Mouse (Mus musculus) ES-E14 (cell line): ENCODE data around the gene Bpifb3. TPM values are rescaled to one million over a fixed set of nuclear protein-coding genes. Genes with fewer than 3 reads are reported as not detected.
A peak's percentile ranks its signal among the peaks of the same experiment; 100 is the strongest.

ENCODE experiments used
- DNase-seq: peaks from one replicate; pipeline ENCODE4 v3.0.0-alpha.2; 2013; ENCODE audit warnings: low read depth, low spot score
- H3K27ac ChIP-seq: 2 replicates; pipeline ENCODE4 v1.5.1; 2012; ENCODE audit warnings: low read depth, mild to moderate bottlenecking, low read length, moderate library complexity, mixed read lengths; ENCODE audit not compliant: poor library complexity, insufficient read depth, severe bottlenecking
- H3K36me3 ChIP-seq: 2 replicates; pipeline ENCODE4 v1.6.1; 2012; ENCODE audit warnings: mild to moderate bottlenecking, low read length, moderate library complexity, mixed read lengths; ENCODE audit not compliant: control insufficient read depth, poor library complexity, insufficient read depth, severe bottlenecking
- H3K4me1 ChIP-seq, 2 experiments: fragments of 150-350 bp in 1 of 2; sonication (generic) in 1 of 2; 2 replicates each; pipeline ENCODE4 v1.6.1; 2012; ENCODE audit warnings: low read length in 2 of 2, mild to moderate bottlenecking in 1 of 2, mixed read lengths in 1 of 2; ENCODE audit not compliant: control insufficient read depth in 2 of 2, insufficient read depth in 2 of 2, poor library complexity in 1 of 2
- H3K4me3 ChIP-seq, 2 experiments: fragments of 150-350 bp in 1 of 2; sonication (generic) in 1 of 2; 2 replicates each; pipeline ENCODE4 v1.5.1; 2012; ENCODE audit warnings: low read length in 2 of 2, low read depth in 1 of 2, mild to moderate bottlenecking in 1 of 2, mixed read lengths in 1 of 2; ENCODE audit not compliant: insufficient read depth in 1 of 2, poor library complexity in 1 of 2, severe bottlenecking in 1 of 2
- H3K9ac ChIP-seq: 2 replicates; pipeline ENCODE4 v1.6.1; 2012; ENCODE audit warnings: low read depth, mild to moderate bottlenecking, low read length, mixed read lengths; ENCODE audit not compliant: poor library complexity, insufficient read depth, severe bottlenecking
- H3K9me3 ChIP-seq: fragments of 150-350 bp; sonication (generic); 2 replicates; pipeline ENCODE4 v1.6.1; 2012; ENCODE audit warnings: low read depth, mild to moderate bottlenecking, low read length; ENCODE audit not compliant: control insufficient read depth, insufficient read depth
- CHD2 ChIP-seq: IDR thresholded peaks from 2 replicates; pipeline ENCODE4 v1.6.1; 2014; ENCODE audit warnings: mild to moderate bottlenecking, low read depth, low read length, inconsistent platforms
- HCFC1 ChIP-seq: IDR thresholded peaks from 2 replicates; pipeline ENCODE4 v1.6.1; 2012; ENCODE audit warnings: low read length, inconsistent platforms, borderline replicate concordance; ENCODE audit not compliant: insufficient read depth
- MAFK ChIP-seq: IDR thresholded peaks from 2 replicates; pipeline ENCODE4 v1.6.1; 2014; ENCODE audit warnings: mild to moderate bottlenecking, low read depth, low read length, inconsistent platforms; ENCODE audit not compliant: insufficient read depth
- ZC3H11A ChIP-seq: IDR thresholded peaks from 2 replicates; pipeline ENCODE4 v1.6.1; 2012; ENCODE audit warnings: low read depth, mild to moderate bottlenecking, inconsistent platforms, low read length, borderline replicate concordance
- ZNF384 ChIP-seq: IDR thresholded peaks from 2 replicates; pipeline ENCODE4 v1.6.1; 2012; ENCODE audit warnings: low read depth, low read length, inconsistent platforms
- in situ Hi-C, 2 experiments: fragments of 600-800 bp; cut with MboI; formaldehyde crosslinking; loops; one replicate each; pipeline ENCODE4 v1.15.1; 2025; ENCODE audit warnings: low sequenced_read_pairs in 2 of 2, inconsistent platforms in 1 of 2; ENCODE audit not compliant: unreplicated experiment in 2 of 2
- total RNA-seq: library from RNA; depleted of rRNA; stranded (reverse); fragments of 300-350 nt; gene quantifications from 2 replicates; pipeline ENCODE4 v1.2.3, GENCODE M21; 2012

Bpifb3 gene
- total RNA-seq, 1 experiment: not detected

- no peak overlapping the region for H3K27ac ChIP-seq
- H3K9me3 ChIP-seq: no peaks in the 10 kb centered on the region
- no peaks in the 10 kb centered on the region for H3K4me1 ChIP-seq
- no peaks in the 10 kb centered on the region for H3K36me3 ChIP-seq
- TF ChIP-seq CHD2 (no peak), HCFC1 (no peak)
- no peak overlapping the region for H3K9ac ChIP-seq
- DNase-seq: no peak
- in situ Hi-C loops: no loop called here
- no peak overlapping the region for H3K4me3 ChIP-seq
Measured at GRCm38 (mm10) chr2:153902726-153903125, 15.3 kb upstream of the Bpifb3 start.

- no peak overlapping the region for H3K9ac ChIP-seq
- no peak overlapping the region for H3K27ac ChIP-seq
- in situ Hi-C loops: no loop called here
- H3K4me1 ChIP-seq: no peaks in the 10 kb centered on the region
- no peaks in the 10 kb centered on the region for H3K9me3 ChIP-seq
- no peak for TF ChIP-seq HCFC1
- no peak for DNase-seq
- no peaks in the 10 kb centered on the region for H3K36me3 ChIP-seq
- H3K4me3 ChIP-seq: no peak overlapping the region
Measured at GRCm38 (mm10) chr2:153906626-153907025, 11.4 kb upstream of the Bpifb3 start.

- TF ChIP-seq ZC3H11A (no peak), HCFC1 (no peak), MAFK (no peak)
- no peak overlapping the region for H3K4me3 ChIP-seq
- H3K9ac ChIP-seq: no peak overlapping the region
- in situ Hi-C loops: no loop called here
- no peaks in the 10 kb centered on the region for H3K4me1 ChIP-seq
- H3K9me3 ChIP-seq: no peaks in the 10 kb centered on the region
- DNase-seq: no peak
- H3K27ac ChIP-seq: no peak overlapping the region
- no peaks in the 10 kb centered on the region for H3K36me3 ChIP-seq
Measured at GRCm38 (mm10) chr2:153914151-153914550, 3.9 kb upstream of the Bpifb3 start.

GRCm38 (mm10) chr2:153921246-153921645 lies 3.2 kb downstream of the Bpifb3 start:
- in situ Hi-C loops: no loop called here
- no peaks in the 10 kb centered on the region for H3K36me3 ChIP-seq
- no peak overlapping the region; the same call in 1 of the 2 replicates for H3K27ac ChIP-seq
- DNase-seq: no peak
- H3K9me3 ChIP-seq: no peaks in the 10 kb centered on the region
- H3K9ac ChIP-seq: no peak overlapping the region
- no peak overlapping the region for H3K4me3 ChIP-seq
- H3K4me1 ChIP-seq: no peaks in the 10 kb centered on the region
- TF ChIP-seq CHD2: no peak
- no peak for TF ChIP-seq MAFK
- no peak for TF ChIP-seq HCFC1
- no peak for TF ChIP-seq ZC3H11A

GRCm38 (mm10) chr2:153929871-153930413 lies 11.9 kb downstream of the Bpifb3 start:
- TF ChIP-seq ZC3H11A: 0 out of 2 replicates have a peak, but pooled peaks have one; percentile 32
- no peak for TF ChIP-seq ZNF384
- no peak for TF ChIP-seq MAFK
- no peak for TF ChIP-seq CHD2
- TF ChIP-seq HCFC1: no peak
- Histone ChIP-seq H3K9ac (no peak overlapping the region), H3K4me1 (no peaks in the 10 kb centered on the region), H3K27ac (no peak overlapping the region), H3K36me3 (no peaks in the 10 kb centered on the region), H3K4me3 (no peak overlapping the region), H3K9me3 (no peaks in the 10 kb centered on the region)
- in situ Hi-C loops: no loop called here
- DNase-seq: peak; percentile 59
